Mouse (Mus musculus) embryonic facial prominence, embryonic 11.5 days (tissue): Measurements from ENCODE around the gene Megf6. TPM values are rescaled to one million over a fixed set of nuclear protein-coding genes. Genes with fewer than 3 reads are reported as not detected.

ENCODE experiments used
- ATAC-seq: fragments of 200-750 bp; cut with Nextera tagmentation; replicated peaks from 2 replicates; pipeline ENCODE4 v1.8.0; 2017; ENCODE audit warnings: low read depth; ENCODE audit not compliant: insufficient number of reproducible peaks, low FRiP score, low TSS enrichment
- DNase-seq: peaks from one replicate; pipeline ENCODE4 v3.0.0-alpha.2; 2015; ENCODE audit warnings: low spot score
- H3K27ac ChIP-seq: fragments of 300-500 bp; sonication (generic); replicated peaks from 2 replicates; pipeline ENCODE4 v1.5.1; 2014; ENCODE audit warnings: mild to moderate bottlenecking, low read depth, low read length, control low read depth
- H3K27me3 ChIP-seq: fragments of 300-500 bp; sonication (generic); 2 replicates; pipeline ENCODE4 v1.6.1; 2014; ENCODE audit warnings: mild to moderate bottlenecking, low read length, moderate library complexity, mixed read lengths; ENCODE audit not compliant: control insufficient read depth, insufficient read depth
- H3K36me3 ChIP-seq: fragments of 300-500 bp; sonication (generic); replicated peaks from 2 replicates; pipeline ENCODE4 v1.6.1; 2014; ENCODE audit warnings: low read depth, mild to moderate bottlenecking, low read length, moderate library complexity, mixed read lengths; ENCODE audit not compliant: control insufficient read depth, insufficient read depth
- H3K4me1 ChIP-seq: fragments of 300-500 bp; sonication (generic); 2 replicates; pipeline ENCODE4 v1.6.1; 2014; ENCODE audit warnings: low read length, mixed read lengths; ENCODE audit not compliant: control insufficient read depth, insufficient read depth
- H3K4me2 ChIP-seq: fragments of 300-500 bp; sonication (generic); 2 replicates; pipeline ENCODE4 v1.6.1; 2014; ENCODE audit warnings: low read depth, mild to moderate bottlenecking, control low read depth, low read length, moderate library complexity
- H3K4me3 ChIP-seq: fragments of 300-500 bp; sonication (generic); 2 replicates; pipeline ENCODE4 v1.5.1; 2014; ENCODE audit warnings: low read depth, low read length, control low read depth
- H3K9ac ChIP-seq: fragments of 300-500 bp; sonication (generic); replicated peaks from 2 replicates; pipeline ENCODE4 v1.6.1; 2014; ENCODE audit warnings: mild to moderate bottlenecking, control low read depth, low read length
- H3K9me3 ChIP-seq: fragments of 300-500 bp; sonication (generic); replicated peaks from 2 replicates; pipeline ENCODE4 v1.6.1; 2016; ENCODE audit warnings: mild to moderate bottlenecking, low read length, inconsistent platforms, mixed read lengths; ENCODE audit not compliant: control insufficient read depth
- WGBS: fragments of 180-500 bp; shearing (Covaris S2); extraction: QIAGEN DNeasy Blood & Tissue Kit; methylation state at CpG from one replicate; pipeline ENCODE4 v1.1.7; 2014; 5-methylcytosine and 5-hydroxymethylcytosine counted together
- polyA plus RNA-seq: library from polyadenylated mRNA; unstranded; fragments of >200 nt; fragmentation: Nextera tagmentation; extraction: Ambion mirVana; gene quantifications from 2 replicates; pipeline ENCODE4 v1.2.1, GENCODE M21; 2014

Megf6 gene
- polyA plus RNA-seq, 1 experiment from 2014 or later, result 17.6 TPM

DNA sequence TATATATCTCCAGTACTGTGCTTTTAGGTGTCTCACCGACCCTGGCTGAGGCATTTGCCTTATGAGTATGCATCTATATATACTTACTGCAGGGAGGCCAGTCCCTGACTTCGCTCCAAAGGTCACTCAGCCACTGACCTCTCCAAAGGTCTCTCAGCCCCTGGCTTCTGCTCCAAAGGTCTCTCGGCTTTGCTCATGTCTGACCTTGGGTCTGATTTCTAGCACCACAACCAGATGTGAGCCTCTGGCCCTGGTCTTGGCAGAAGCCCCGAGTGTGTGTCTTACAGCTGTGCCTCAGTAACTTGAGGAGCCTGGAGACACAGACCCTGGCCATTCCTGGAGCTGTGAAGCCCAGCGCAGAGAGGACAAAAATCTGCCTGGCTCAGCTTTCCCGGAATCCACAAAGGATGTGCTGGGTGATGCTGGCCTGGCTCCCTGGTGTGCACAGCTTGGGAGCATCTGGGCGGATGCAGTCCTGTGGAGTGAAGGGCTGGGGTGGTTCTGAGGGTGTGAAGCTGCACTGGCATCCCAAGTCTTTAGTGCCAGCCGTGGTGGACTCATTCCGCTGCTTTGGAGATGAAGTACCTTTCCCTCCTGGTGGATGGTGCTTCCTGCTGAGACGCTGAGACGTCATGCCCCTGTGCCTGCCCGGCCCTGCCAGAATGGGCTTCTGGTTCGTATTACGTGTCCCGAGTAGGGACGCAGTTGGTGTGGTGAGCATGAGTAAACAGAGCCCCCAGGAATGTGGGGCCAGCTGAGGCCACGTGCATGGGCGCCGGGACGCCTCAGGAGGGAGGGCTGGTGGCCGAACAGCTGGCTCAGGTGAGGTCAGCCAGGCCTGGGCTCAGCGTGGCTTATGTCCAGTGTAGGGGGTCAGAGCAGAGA lies 76.9 kb downstream of the Megf6 start:
- H3K4me2 ChIP-seq, result no peak overlapping the region; the same call in 1 of the 2 replicates
- peak overlapping the region; percentile 59 for H3K27ac ChIP-seq
- DNase-seq (peak; percentile 54), ATAC-seq (peak; percentile 6)
- peak overlapping the region; percentile 7 for H3K9ac ChIP-seq
- peaks cover 7% of the 10 kb centered on the region for H3K4me1 ChIP-seq
- H3K4me3 ChIP-seq, result no peak overlapping the region
- WGBS, result 17% methylated on average over 22 of the region's 22 CpGs
- no peaks in the 10 kb centered on the region for H3K36me3 ChIP-seq
- H3K9me3 ChIP-seq, result no peaks in the 10 kb centered on the region
- H3K27me3 ChIP-seq, result no peaks in the 10 kb centered on the region

DNA sequence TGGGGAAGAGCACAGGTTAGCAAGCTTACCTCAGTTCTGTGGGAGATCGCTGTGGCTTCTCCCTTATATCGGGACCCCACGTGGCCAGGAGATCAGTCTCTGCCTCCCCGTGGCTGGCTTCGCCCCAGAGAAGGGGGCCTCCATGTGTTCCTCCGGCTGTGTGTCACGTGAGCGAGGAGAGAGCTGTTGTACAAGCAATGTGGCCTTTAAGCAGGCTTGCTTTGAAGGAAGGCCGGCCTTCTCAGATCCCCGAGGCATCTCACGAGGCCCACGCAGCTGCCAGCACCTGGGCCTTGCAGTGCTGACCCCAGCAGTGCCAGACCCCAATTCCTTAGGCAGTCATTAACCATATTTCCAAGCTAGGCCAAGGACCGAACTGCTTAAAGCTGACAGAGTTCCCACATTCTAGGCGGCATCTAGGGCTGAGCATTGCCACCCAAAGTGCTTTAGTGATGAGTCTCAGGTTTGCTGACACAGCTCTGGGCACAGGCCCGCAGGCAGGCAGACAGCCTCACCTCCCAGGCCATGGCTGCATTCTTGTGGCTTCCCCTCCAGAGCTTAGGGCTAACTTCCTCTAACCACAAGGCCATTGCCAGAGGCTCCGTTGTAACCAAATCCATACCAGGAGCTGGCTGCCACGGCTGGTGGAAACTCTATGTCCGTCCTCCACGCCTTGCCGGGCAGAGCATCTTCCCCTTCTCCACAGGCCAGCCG lies 77.7 kb downstream of the Megf6 start:
- H3K4me3 ChIP-seq, result no peak overlapping the region
- 59% methylated on average over 21 of the region's 21 CpGs for WGBS
- DNase-seq (peak; percentile 30), ATAC-seq (no peak; the same call in 1 of the 2 replicates)
- H3K4me1 ChIP-seq, result peaks cover 7% of the 10 kb centered on the region
- no peak overlapping the region; the same call in 1 of the 2 replicates for H3K9ac ChIP-seq
- no peaks in the 10 kb centered on the region for H3K9me3 ChIP-seq
- H3K27ac ChIP-seq, result 0 out of 2 replicates have a peak overlapping the region, but pooled peaks have one; percentile 39
- H3K27me3 ChIP-seq, result no peaks in the 10 kb centered on the region
- H3K36me3 ChIP-seq, result no peaks in the 10 kb centered on the region
- H3K4me2 ChIP-seq, result no peak overlapping the region

DNA sequence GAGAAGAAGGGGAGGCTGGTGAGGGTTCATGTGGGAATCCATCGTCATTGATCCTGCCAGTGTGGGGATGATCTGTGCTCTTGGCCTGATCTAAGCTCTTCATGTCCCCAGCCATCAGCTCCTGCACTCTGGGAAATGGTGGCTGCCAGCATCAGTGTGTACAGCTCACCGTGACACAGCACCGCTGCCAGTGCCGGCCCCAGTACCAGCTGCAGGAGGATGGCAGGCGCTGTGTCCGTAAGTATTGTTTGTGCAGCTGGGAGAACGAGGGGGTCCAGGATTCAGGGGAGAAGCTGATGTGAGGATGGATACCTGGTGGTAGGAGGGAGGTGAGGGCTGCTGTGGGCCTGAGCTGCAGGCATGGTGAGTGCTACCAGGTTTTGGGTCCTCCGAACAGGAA lies 78.8 kb downstream of the Megf6 start:
- peaks cover 7% of the 10 kb centered on the region for H3K4me1 ChIP-seq
- no peak overlapping the region; the same call in 1 of the 2 replicates for H3K9ac ChIP-seq

DNA sequence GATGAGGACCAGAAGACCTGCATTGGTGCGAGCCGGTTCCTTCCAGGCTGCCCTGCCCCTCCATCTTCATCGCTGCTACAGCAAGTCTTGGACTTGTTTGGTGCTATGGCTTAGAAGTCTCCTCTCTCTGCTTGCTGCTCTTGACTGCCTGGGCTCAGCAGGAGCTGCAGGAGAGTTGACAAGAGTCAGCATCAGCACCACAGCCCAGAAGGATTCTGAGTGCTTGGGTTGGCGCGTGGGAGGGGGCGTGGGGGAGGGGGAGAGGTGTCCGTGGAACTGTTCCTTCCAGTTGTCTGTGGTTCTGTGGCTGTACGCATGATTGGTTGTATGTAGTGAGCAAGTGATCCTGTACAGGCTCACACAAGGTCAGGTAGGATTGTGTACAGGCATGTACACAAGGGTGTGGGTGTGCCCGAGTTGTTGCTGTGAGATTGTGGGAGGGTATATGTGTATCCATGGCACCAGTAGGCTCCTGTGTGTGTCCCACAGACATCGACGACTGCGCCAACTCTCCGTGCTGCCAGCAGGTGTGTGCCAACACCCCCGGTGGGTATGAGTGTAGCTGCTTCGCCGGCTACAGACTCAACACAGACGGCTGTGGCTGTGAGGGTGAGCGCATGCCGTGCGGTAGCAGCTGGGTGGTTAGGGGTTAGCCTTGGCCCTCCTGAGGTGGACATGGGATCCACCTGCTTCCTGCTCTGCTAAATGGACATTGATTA lies 82.2 kb downstream of the Megf6 start:
- peaks cover 5% of the 10 kb centered on the region for H3K4me1 ChIP-seq
- DNase-seq (no peak), ATAC-seq (no peak)
- H3K4me2 ChIP-seq, result no peak overlapping the region
- H3K36me3 ChIP-seq, result no peaks in the 10 kb centered on the region
- H3K27ac ChIP-seq, result no peak overlapping the region
- H3K9me3 ChIP-seq, result no peaks in the 10 kb centered on the region
- no peak overlapping the region for H3K9ac ChIP-seq
- no peak overlapping the region for H3K4me3 ChIP-seq
- H3K27me3 ChIP-seq, result no peaks in the 10 kb centered on the region
- 95% methylated on average over 20 of the region's 20 CpGs for WGBS

More for the DNA sequence above, 78.8 kb downstream of the Megf6 start:
- no peak overlapping the region for H3K4me2 ChIP-seq
- no peaks in the 10 kb centered on the region for H3K36me3 ChIP-seq
- ATAC-seq (no peak), DNase-seq (no peak)
- no peaks in the 10 kb centered on the region for H3K27me3 ChIP-seq
- H3K4me3 ChIP-seq, result no peak overlapping the region
- WGBS, result 64% methylated on average over 8 of the region's 8 CpGs
- H3K9me3 ChIP-seq, result no peaks in the 10 kb centered on the region
- no peak overlapping the region for H3K27ac ChIP-seq

DNA sequence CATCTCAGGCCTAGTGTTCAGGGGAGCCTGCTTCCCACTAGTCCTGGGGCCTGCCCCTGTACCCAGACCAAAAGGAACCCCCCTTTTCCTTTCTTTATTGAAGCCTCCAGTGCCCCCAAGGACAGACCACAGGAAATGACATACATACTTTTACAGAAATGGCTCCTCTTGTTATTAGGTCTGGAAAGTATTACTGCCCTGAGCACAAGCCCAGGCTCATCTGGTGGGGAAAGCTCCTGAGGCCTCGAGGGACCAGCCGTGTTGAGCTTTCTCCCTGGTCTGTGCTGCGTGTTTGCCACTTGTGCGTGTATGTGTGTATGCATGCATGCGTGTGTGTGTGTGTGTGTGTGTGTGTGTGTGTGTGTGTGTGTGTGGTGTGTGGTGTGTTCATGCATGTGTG lies 90.2 kb downstream of the Megf6 start:
- ATAC-seq, result no peak
- H3K9ac ChIP-seq, result no peak overlapping the region
- peak overlapping the region; percentile 13; the same call in 1 of the 2 replicates for H3K27ac ChIP-seq
- no peaks in the 10 kb centered on the region for H3K27me3 ChIP-seq
- H3K4me3 ChIP-seq, result no peak overlapping the region
- H3K36me3 ChIP-seq, result no peaks in the 10 kb centered on the region; the same call in 1 of the 2 replicates
- peak; percentile 56 for DNase-seq
- H3K4me1 ChIP-seq, result no peaks in the 10 kb centered on the region
- 71% methylated on average over 5 of the region's 5 CpGs for WGBS
- no peaks in the 10 kb centered on the region for H3K9me3 ChIP-seq
- H3K4me2 ChIP-seq, result no peak overlapping the region

DNA sequence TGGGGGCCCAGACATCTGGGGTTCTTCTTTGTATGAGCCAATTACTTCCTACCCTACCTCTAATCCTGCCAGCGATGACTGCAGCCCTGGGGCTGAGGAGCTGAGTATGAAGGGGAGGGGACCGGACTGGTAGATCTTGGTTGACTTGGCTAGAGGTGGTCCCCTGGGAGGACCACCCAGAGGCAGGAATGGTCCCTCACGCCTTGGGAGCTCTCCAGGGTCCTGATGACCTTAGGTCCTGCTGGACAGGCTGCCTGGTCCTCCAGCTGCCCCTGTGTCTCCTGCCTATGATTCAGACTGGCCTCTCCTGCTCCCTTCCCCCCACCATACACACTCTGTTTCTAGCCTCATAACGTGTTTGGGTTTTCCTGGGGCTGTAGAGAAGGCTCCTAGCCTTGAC lies 91.5 kb downstream of the Megf6 start:
- Histone ChIP-seq H3K9ac (no peak overlapping the region), H3K4me3 (no peak overlapping the region), H3K36me3 (no peaks in the 10 kb centered on the region; the same call in none of the 2 replicates), H3K4me2 (no peak overlapping the region), H3K9me3 (no peaks in the 10 kb centered on the region), H3K27me3 (no peaks in the 10 kb centered on the region), H3K27ac (no peak overlapping the region), H3K4me1 (no peaks in the 10 kb centered on the region)
- 42% methylated on average over 4 of the region's 4 CpGs for WGBS
- no peak for ATAC-seq
- peak; percentile 20 for DNase-seq

DNA sequence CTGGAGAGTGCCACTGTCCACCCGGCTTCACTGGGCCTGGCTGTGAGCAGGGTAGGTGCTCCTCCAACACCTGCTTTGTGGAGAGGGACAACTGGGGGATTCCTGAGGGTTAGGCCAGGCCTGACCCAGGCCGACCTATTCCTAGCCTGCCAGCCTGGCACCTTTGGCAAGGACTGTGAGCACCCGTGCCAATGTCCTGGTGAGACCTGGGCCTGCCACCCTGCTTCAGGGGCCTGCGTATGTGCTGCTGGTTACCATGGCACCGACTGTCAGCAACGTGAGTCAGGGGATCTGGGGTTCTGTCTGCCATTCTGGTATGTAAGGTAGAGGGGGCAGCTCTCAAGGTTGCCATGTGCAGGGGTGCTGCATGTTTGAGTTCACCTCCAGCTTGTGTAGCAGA lies 97.0 kb downstream of the Megf6 start:
- no peaks in the 10 kb centered on the region; the same call in none of the 2 replicates for H3K36me3 ChIP-seq
- ATAC-seq (no peak), DNase-seq (no peak)
- no peak overlapping the region for H3K27ac ChIP-seq
- H3K27me3 ChIP-seq, result no peaks in the 10 kb centered on the region
- no peak overlapping the region for H3K4me2 ChIP-seq
- no peak overlapping the region for H3K4me3 ChIP-seq
- no peak overlapping the region for H3K9ac ChIP-seq
- 85% methylated on average over 6 of the region's 6 CpGs for WGBS
- H3K9me3 ChIP-seq, result no peaks in the 10 kb centered on the region
- no peaks in the 10 kb centered on the region for H3K4me1 ChIP-seq
